Mouse (Mus musculus): ENCODE data around the gene Gm19402. TPM values are rescaled to one million over a fixed set of nuclear protein-coding genes. Genes with fewer than 3 reads are reported as not detected.

Gm19402 gene
- total RNA-seq, 1 experiment from 2014 or later: not detected

GRCm38 (mm10) chr10:77671519-77671918 lies 19.0 kb downstream of the Gm19402 start:
- ATAC-seq (ENCODE audit: extremely low read depth, insufficient number of reproducible peaks, low FRiP score, poor library complexity, severe bottlenecking): no peak

DNA sequence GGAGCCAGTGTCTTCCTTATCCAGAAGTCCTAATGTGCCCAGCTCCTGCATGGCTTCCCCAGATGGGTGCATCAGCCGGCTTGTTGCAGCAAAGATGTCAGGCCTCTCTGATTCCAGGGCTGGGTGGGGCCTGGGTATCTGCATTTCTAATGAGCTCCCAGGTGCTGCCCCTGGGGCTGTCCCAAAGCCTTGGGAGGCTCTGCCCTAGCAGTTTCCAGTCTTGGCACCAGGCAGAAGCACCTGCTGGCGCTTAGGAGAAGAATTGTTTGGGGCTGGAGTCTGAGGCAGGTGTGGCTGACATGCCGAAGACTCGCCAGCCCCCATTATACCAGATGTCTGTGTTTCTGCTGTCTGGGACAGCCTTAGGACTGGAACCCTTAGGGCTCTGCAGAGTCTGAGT lies 19.8 kb downstream of the Gm19402 start:
- no peak for ATAC-seq (ENCODE audit: extremely low read depth, insufficient number of reproducible peaks, low FRiP score, poor library complexity, severe bottlenecking)

DNA sequence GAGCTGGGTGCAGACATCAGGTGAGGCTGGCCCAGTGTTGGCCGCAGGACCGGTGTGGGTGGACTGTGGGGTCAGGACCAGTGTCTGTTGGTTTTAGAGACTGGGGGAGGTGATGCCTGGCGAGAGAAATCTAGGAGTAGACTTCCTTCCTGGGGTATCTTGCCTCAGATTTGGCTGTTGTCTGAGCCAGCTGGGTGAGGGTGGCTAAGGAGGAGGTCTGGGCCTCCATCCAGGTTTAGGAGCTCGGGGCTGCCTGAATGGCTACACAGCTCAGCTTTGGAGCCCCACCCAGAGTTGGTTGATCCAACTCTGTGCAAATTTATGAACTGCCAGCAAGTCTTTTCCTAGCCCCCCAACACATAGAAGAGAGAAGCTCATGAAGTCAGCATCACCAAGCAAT lies 23.2 kb downstream of the Gm19402 start:
- no peak for ATAC-seq (ENCODE audit: extremely low read depth, insufficient number of reproducible peaks, low FRiP score, poor library complexity, severe bottlenecking)

GRCm38 (mm10) chr10:77666342-77666741 lies 24.2 kb downstream of the Gm19402 start:
- no peak for ATAC-seq (ENCODE audit: extremely low read depth, insufficient number of reproducible peaks, low FRiP score, poor library complexity, severe bottlenecking)

DNA sequence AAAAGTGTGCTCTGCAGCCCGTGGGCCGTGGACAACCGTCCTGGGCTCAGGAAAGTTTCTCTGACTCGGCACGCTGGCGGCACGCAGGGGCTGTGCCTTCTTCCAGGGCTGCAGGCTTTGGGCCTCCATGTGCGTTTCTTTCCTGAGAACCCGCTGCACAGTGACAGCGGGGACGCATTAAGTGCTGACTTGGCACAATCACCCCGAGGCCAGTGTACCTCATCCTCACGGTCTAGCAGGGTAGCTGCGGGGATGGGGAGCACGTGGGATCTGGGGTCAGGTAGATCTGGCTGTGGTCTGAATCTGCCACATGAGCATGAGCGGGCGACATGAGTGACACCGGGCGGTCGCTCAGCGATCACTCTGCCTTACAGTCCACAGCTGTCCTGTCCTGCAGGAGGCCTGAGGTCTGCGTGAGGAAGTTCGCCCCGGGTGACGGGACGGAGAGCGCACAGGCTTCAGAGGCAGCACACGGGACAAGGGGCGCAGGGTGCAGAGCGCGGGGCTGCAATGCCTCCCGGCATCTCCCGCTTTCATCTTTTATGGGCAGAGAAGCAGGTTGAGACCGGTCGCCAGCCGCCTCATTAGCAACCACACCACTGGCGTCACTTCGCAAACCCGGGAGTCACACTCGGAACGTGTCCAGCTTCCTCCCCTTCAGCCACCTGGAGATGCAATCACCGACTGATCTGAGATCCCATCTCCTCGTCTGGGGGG lies 26.4 kb downstream of the Gm19402 start:
- no peak for ATAC-seq (ENCODE audit: extremely low read depth, insufficient number of reproducible peaks, low FRiP score, poor library complexity, severe bottlenecking)

DNA sequence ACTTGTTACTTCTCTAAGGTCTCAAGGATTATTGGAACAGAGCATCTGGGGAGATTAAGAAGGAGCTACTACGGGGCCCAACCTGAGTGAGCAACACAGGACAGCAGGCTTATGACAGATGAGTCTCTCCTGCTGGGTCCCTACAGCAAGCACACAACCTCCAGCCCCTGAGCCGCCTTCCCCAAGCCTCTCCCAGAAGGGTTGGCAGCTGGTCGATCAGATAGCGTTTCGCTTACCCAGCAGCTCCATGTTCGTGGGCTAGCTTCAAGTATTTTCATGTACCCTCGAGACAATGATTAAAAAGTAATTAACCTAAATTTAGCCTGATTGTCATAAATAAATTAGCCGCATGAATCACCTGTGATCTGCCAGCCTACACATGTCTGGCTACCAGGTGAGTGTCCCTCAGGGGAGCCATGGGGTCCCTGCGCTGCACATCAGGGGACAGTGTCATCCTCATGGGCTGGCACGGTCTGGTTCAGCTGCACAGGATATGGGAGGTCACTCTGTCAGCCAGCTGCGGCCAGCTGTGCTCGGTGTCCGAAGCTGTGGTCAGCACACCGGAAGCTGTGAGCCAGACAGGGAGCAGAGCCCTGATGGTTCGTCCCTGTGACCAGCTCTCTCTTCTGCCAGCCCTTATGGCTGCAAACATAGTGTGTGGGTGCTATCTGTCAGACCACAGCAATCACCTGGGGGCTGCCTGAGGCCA lies 32.1 kb downstream of the Gm19402 start:
- no peak for ATAC-seq (ENCODE audit: extremely low read depth, insufficient number of reproducible peaks, low FRiP score, poor library complexity, severe bottlenecking)

DNA sequence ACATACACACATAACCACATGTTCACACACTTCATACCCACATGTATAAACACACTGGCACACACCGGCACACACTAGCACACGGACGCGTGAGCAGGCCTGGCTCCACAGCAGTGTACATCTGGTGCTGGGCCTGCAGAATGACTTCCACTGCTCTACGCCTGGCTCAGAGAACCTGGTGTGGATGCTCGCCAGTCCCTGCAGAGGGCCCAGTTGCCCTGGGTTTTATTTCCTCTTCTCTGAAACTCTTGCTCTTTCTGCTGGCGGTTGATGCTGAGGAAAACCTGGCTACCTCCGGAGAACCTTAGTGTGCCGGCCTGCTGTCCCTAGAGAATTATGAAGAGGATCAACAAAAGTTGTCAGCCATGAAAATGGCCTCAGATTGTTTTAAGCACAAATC lies 38.5 kb downstream of the Gm19402 start:
- ATAC-seq (ENCODE audit: extremely low read depth, insufficient number of reproducible peaks, low FRiP score, poor library complexity, severe bottlenecking): no peak

DNA sequence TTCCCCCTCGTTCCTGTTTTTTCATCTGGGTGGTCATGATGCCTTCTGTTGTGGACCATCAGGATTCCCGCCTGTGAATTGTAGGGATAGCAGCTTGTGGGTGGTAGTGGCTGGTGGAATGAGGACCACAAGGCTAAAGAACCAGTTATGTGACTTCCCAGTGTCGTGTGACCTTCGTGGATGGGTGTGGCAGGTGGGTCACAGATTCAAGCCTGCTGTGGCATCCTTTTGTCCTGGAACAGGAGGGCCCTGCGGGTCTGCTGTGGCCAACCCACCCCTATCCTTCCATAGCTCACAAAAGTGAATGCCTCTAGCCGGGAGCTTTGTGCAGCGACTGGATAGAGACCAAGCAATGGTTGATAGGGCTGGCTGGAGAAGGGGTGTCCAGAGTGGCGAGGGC lies 42.7 kb downstream of the Gm19402 start:
- no peak for ATAC-seq (ENCODE audit: extremely low read depth, insufficient number of reproducible peaks, low FRiP score, poor library complexity, severe bottlenecking)

- ATAC-seq (ENCODE audit: extremely low read depth, insufficient number of reproducible peaks, low FRiP score, poor library complexity, severe bottlenecking): no peak
Observed at GRCm38 (mm10) chr10:77647461-77647860, 43.1 kb downstream of the Gm19402 start.

GRCm38 (mm10) chr10:77645571-77645970 lies 45.0 kb downstream of the Gm19402 start:
- no peak for ATAC-seq (ENCODE audit: extremely low read depth, insufficient number of reproducible peaks, low FRiP score, poor library complexity, severe bottlenecking)

DNA sequence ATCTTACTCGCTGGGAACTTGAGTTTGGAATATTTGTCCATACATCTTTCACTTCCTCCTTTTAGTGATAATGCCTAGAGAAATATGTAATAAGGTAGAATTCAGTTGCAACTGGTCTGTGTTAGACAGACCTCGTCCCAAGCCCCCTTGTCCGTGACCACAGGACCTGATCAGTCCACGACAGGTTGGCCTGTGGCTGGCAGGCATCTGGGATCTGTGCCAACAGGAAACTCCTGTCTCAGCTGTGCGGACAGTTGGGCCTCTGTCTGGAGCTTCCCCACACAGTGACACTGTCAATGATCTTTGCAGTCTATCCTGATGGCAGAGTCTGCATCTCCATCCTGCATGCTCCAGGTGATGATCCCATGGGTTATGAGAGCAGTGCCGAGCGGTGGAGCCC lies 47.4 kb downstream of the Gm19402 start:
- ATAC-seq (ENCODE audit: extremely low read depth, insufficient number of reproducible peaks, low FRiP score, poor library complexity, severe bottlenecking): no peak

Other genes with a start within 250 kb of the Gm19402 start
- 23.3 and 29.5 TPM in 2 replicates for gene Fam207a, start 175.0 kb downstream of the Gm19402 start, total RNA-seq (2017)
- gene Itgb2, start 160.5 kb downstream of the Gm19402 start, total RNA-seq (2017): 452 and 473 TPM in 2 replicates
- 78.7 and 87.5 TPM in 2 replicates for gene Pttg1ip, start 109.0 kb downstream of the Gm19402 start, total RNA-seq (2017)
- 32.6 and 52.2 TPM in 2 replicates for gene Sumo3, start 84.7 kb downstream of the Gm19402 start, total RNA-seq (2017)
- not detected in 2 replicates for gene Gm49325, start 84.6 kb downstream of the Gm19402 start, total RNA-seq (2017)
- gene Ube2g2, start 68.5 kb downstream of the Gm19402 start, total RNA-seq (2017): 21.9 and 23.3 TPM in 2 replicates
- gene Tspear, start 4.2 kb downstream of the Gm19402 start, total RNA-seq (2017): not detected in 2 replicates
- not detected in 2 replicates for gene Gm9508, start 6.5 kb upstream of the Gm19402 start, total RNA-seq (2017)
- gene Gm10272, start 15.9 kb upstream of the Gm19402 start, total RNA-seq (2017): not detected in 2 replicates
- not detected in 2 replicates for gene Gm10024, start 20.7 kb upstream of the Gm19402 start, total RNA-seq (2017)
- gene Gm10142, start 25.1 kb upstream of the Gm19402 start, total RNA-seq (2017): not detected in 2 replicates
- not detected in 2 replicates for gene Krtap12-1, start 29.8 kb upstream of the Gm19402 start, total RNA-seq (2017)
- not detected in 2 replicates for gene Gm10100, start 35.7 kb upstream of the Gm19402 start, total RNA-seq (2017)
- not detected in 2 replicates for gene Gm18596, start 51.9 kb upstream of the Gm19402 start, total RNA-seq (2017)
- gene Gm9736, start 60.6 kb upstream of the Gm19402 start, total RNA-seq (2017): not detected in 2 replicates
- not detected in 2 replicates for gene Gm3233, start 68.9 kb upstream of the Gm19402 start, total RNA-seq (2017)
- gene Gm3238, start 80.6 kb upstream of the Gm19402 start, total RNA-seq (2017): not detected in 2 replicates
- gene Gm7138, start 86.2 kb upstream of the Gm19402 start, total RNA-seq (2017): not detected in 2 replicates
- not detected in 2 replicates for gene Gm3250, start 91.8 kb upstream of the Gm19402 start, total RNA-seq (2017)
- not detected in 2 replicates for gene Gm7137, start 97.4 kb upstream of the Gm19402 start, total RNA-seq (2017)
- gene Gm9639, start 104.3 kb upstream of the Gm19402 start, total RNA-seq (2017): not detected in 2 replicates
- not detected in 2 replicates for gene Gm19668, start 108.4 kb upstream of the Gm19402 start, total RNA-seq (2017)
- gene Gm9507, start 121.1 kb upstream of the Gm19402 start, total RNA-seq (2017): not detected in 2 replicates
- not detected in 2 replicates for gene Gm2696, start 123.9 kb upstream of the Gm19402 start, total RNA-seq (2017)
- not detected in 2 replicates for gene Krtap10-4, start 136.3 kb upstream of the Gm19402 start, total RNA-seq (2017)
- not detected in 2 replicates for gene Krtap10-10, start 145.2 kb upstream of the Gm19402 start, total RNA-seq (2017)
- not detected in 2 replicates for gene Gm36176, start 156.0 kb upstream of the Gm19402 start, total RNA-seq (2017)
- gene Gm10318, start 162.1 kb upstream of the Gm19402 start, total RNA-seq (2017): not detected in 2 replicates
- not detected in 2 replicates for gene Gm3285, start 171.2 kb upstream of the Gm19402 start, total RNA-seq (2017)
- gene Lrrc3, start 211.8 kb upstream of the Gm19402 start, total RNA-seq (2017): 0.12 and 0.23 TPM in 2 replicates

Data from neutrophil, adult 5-6 weeks (primary cell).